Mouse (Mus musculus): ENCODE measurements around the gene Zbtb7b. TPM values are rescaled to one million over a fixed set of nuclear protein-coding genes. Genes with fewer than 3 reads are reported as not detected.

Zbtb7b gene
- total and polyA plus RNA-seq, 3 experiments = 11.9 to 34.2 (median 27.6) TPM

- Histone ChIP-seq H3K36me3 (replicated peaks in 1 of 2; ENCODE audit: control insufficient read depth in 1 of 2, insufficient read depth in 1 of 2, low read length in 1 of 2) (peaks cover 11 to 26% of the 10 kb centered on the region in 2 experiments), H3K27ac (ENCODE audit: insufficient read depth, low read depth) (no peak overlapping the region), H3K4me3 (replicated peaks in 1 of 3; ENCODE audit: low read depth in 2 of 3, low read length in 2 of 3, poor library complexity in 1 of 3) (no peak overlapping the region), H3K4me1 (ENCODE audit: control insufficient read depth in 1 of 2, insufficient read depth in 2 of 2) (peaks cover 15 to 29% of the 10 kb centered on the region in 2 experiments), H3K9ac (ENCODE audit: insufficient read depth, low read depth) (no peak overlapping the region), H3K4me2 (ENCODE audit: insufficient read depth, low read depth, poor library complexity, severe bottlenecking) (no peak overlapping the region), H3K79me2 (replicated peaks; ENCODE audit: control insufficient read depth, extremely low read depth, insufficient read depth, poor library complexity, severe bottlenecking) (no peaks in the 10 kb centered on the region), H3K27me3 (replicated peaks) (no peaks in the 10 kb centered on the region), H3K9me3 (replicated peaks; ENCODE audit: low read length) (no peaks in the 10 kb centered on the region)
- DNase-seq (ENCODE audit: extremely low read depth) = no peak
- in situ Hi-C loops (cut with MboI; ENCODE audit: low pct_ligation_motif_present, low pct_unique_long_range_greater_than_20kb, low sequenced_read_pairs) = no loop called here
- TF ChIP-seq E2F4 (IDR thresholded peaks at IDR 0.05; ENCODE audit: insufficient replicate concordance, low read depth, low read length) = no peak
- TF ChIP-seq RCOR1 (conservative IDR thresholded peaks at IDR 0.05; ENCODE audit: low read depth, low read length) = no peak
- no peak for TF ChIP-seq CTCF (conservative IDR thresholded peaks at IDR 0.05 in 1 of 2, IDR thresholded peaks at IDR 0.05 in 1 of 2; ENCODE audit: low read depth in 2 of 2, low read length in 2 of 2)
- no peak for TF ChIP-seq KAT2A (IDR thresholded peaks at IDR 0.05; ENCODE audit: insufficient replicate concordance, low read length)
- no peak for TF ChIP-seq RAD21 (IDR thresholded peaks at IDR 0.05; ENCODE audit: low read depth, low read length)
- TF ChIP-seq MEF2A (IDR thresholded peaks at IDR 0.05; ENCODE audit: borderline replicate concordance, low read depth, low read length) = no peak
- no peak for TF ChIP-seq JUND (conservative IDR thresholded peaks at IDR 0.05; ENCODE audit: low read depth, low read length)
- TF ChIP-seq ZC3H11A (IDR thresholded peaks at IDR 0.05; ENCODE audit: low read depth, low read length) = no peak
- no peak for TF ChIP-seq MAX (IDR thresholded peaks at IDR 0.05; ENCODE audit: low read length)
- no peak for TF ChIP-seq MXI1 (IDR thresholded peaks at IDR 0.05; ENCODE audit: low read depth, low read length)
- TF ChIP-seq JUN (IDR thresholded peaks at IDR 0.05; ENCODE audit: insufficient read depth, low read depth, low read length) = no peak
- TF ChIP-seq SMC3 (IDR thresholded peaks at IDR 0.05; ENCODE audit: low read depth, low read length) = no peak
- no peak for TF ChIP-seq EP300 (IDR thresholded peaks at IDR 0.05; ENCODE audit: low read length)
- no peak for TF ChIP-seq TBP (conservative IDR thresholded peaks at IDR 0.05; ENCODE audit: low read depth, low read length)
- no peak for TF ChIP-seq UBTF (IDR thresholded peaks at IDR 0.05; ENCODE audit: low read depth, low read length)
- dilution Hi-C loops (cut with MboI; ENCODE audit: extremely low pct_ligation_motif_present, extremely low pct_unique_long_range_greater_than_20kb, low sequenced_read_pairs) = no loop called here
These were observed 20.9 kb downstream of the Zbtb7b start for GRCm38 (mm10) chr3:89373581-89374231.

GRCm38 (mm10) chr3:89367338-89367737 lies 27.2 kb downstream of the Zbtb7b start:
- in situ Hi-C loops (cut with MboI; ENCODE audit: low pct_ligation_motif_present, low pct_unique_long_range_greater_than_20kb, low sequenced_read_pairs) (no loop called here), dilution Hi-C loops (cut with MboI; ENCODE audit: extremely low pct_ligation_motif_present, extremely low pct_unique_long_range_greater_than_20kb, low sequenced_read_pairs) (no loop called here)
- TF ChIP-seq USF1 (IDR thresholded peaks at IDR 0.05; ENCODE audit: low read depth, low read length) (no peak), BHLHE40 (IDR thresholded peaks at IDR 0.05; ENCODE audit: low read depth, low read length) (no peak), RAD21 (IDR thresholded peaks at IDR 0.05; ENCODE audit: low read depth, low read length) (no peak), MEF2A (IDR thresholded peaks at IDR 0.05; ENCODE audit: borderline replicate concordance, low read depth, low read length) (no peak), POLR2A (IDR thresholded peaks at IDR 0.05; ENCODE audit: low read depth, low read length) (no peak)
- no peak overlapping the region for H3K4me2 ChIP-seq (ENCODE audit: insufficient read depth, low read depth, poor library complexity, severe bottlenecking)
- no peaks in the 10 kb centered on the region for H3K79me2 ChIP-seq (replicated peaks; ENCODE audit: control insufficient read depth, extremely low read depth, insufficient read depth, poor library complexity, severe bottlenecking)
- H3K4me1 ChIP-seq (ENCODE audit: control insufficient read depth in 1 of 2, insufficient read depth in 2 of 2) = peaks cover 0 to 3% of the 10 kb centered on the region in 2 experiments; a peak in 1 of 4 replicates
- H3K4me3 ChIP-seq (replicated peaks in 1 of 3; ENCODE audit: low read depth in 2 of 3, low read length in 2 of 3, poor library complexity in 1 of 3) = no peak overlapping the region
- no peak for DNase-seq (ENCODE audit: extremely low read depth)
- peaks cover 13% of the 10 kb centered on the region for H3K27me3 ChIP-seq (replicated peaks)
- no peak overlapping the region for H3K9ac ChIP-seq (ENCODE audit: insufficient read depth, low read depth)
- H3K27ac ChIP-seq (ENCODE audit: insufficient read depth, low read depth) = no peak overlapping the region
- no peaks in the 10 kb centered on the region for H3K9me3 ChIP-seq (replicated peaks; ENCODE audit: low read length)
- no peaks in the 10 kb centered on the region for H3K36me3 ChIP-seq (replicated peaks in 1 of 2; ENCODE audit: control insufficient read depth in 1 of 2, insufficient read depth in 1 of 2, low read length in 1 of 2)
